Mouse (Mus musculus) frontal cortex, adult 2 months (tissue): ENCODE results near the gene Lilr4b. TPM values are rescaled to one million over a fixed set of nuclear protein-coding genes. Genes with fewer than 3 reads are reported as not detected.
A peak's percentile ranks its signal among the peaks of the same experiment; 100 is the strongest.
"Not testable (repeated sequence)": the region's sequence is repeated elsewhere in the genome, so short reads cannot be mapped to it uniquely, and the experiment has no call there.

Experiments
- DNase-seq, 2 experiments: peaks; one replicate each; pipeline ENCODE4 v3.0.0; 2022; ENCODE audit warnings: low spot score in 1 of 2; ENCODE audit errors: extremely low spot score in 1 of 2
- polyA plus RNA-seq: library from polyadenylated mRNA; depleted of rRNA; stranded (reverse); fragments of >200 nt; gene quantifications from 2 replicates; pipeline ENCODE4 v1.2.3, GENCODE M21; 2012; rRNA removed

Gene Lilr4b
- 0.06 and 0.08 TPM in 2 replicates for polyA plus RNA-seq

DNA sequence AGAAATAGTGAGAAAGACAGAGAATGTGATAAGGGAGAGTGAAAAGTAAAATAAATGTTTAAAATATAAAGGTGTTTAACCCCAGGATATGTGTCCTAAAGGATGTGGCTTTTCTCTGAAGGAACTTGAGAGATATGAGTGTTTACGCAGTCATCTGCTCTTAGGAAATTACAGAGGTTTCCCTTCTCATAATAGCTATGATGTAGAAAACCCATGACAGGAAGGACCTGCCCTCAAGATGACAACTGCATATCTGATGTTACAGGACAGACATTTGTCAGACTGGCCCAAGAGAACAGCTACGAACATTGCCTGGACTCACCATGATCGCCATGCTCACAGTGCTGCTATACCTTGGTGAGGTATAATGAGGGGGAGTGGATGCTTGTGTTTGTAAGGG, at the start of gene Lilr4b, which contains the start of gene Gm49339:
Gene Lilr4b, plus strand, starts transcription at position 236 of the 400 bp plus-strand sequence.
Gene Gm49339, plus strand, starts transcription at position 216 of the 400 bp plus-strand sequence.
- not testable (repeated sequence) for DNase-seq

- no peak for DNase-seq
Measured at GRCm38 (mm10) chr10:51432940-51433339, 47.5 kb upstream of the Lilr4b start.

GRCm38 (mm10) chr10:51435684-51436083, 44.7 kb upstream of the Lilr4b start:
- no peak for DNase-seq

- DNase-seq, result no peak
Measured at GRCm38 (mm10) chr10:51451610-51452009, 28.8 kb upstream of the Lilr4b start.

DNA sequence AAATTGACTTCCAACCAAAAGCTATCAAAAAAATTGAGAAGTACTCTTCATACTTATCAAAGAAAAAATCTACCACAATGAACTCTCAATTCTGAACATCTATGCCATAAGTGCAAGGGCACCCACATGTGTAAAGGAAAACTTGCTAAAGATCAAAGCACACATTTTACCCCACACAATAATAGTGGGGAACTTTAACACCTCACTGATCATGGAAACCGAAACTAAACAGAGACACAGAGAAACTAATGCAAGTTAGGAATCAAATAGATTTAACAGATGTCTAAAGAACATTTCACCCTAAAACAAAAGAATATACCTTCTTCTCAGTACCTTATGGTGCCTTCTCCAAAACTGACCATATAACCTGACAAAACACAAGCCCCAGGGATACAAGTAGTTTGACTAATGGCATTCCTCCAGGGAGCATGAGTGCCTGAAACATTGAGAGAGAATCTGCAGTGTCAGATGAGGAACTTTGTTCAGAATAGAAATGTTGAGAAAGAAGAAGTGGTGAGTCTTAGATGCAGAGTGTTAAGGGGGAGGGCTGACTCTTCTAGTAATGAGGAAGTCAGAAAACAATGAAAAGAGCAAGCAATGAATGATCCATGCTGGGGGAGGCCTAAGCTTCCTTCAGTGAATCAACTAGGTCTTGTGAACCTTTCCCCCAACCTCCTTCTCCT, 26.7 kb upstream of the Lilr4b start:
- peak in 1 of 2 experiments; percentile 4 for DNase-seq

- DNase-seq, result no peak
Measured at GRCm38 (mm10) chr10:51454365-51454764, 26.1 kb upstream of the Lilr4b start.

- no peak for DNase-seq
Measured at GRCm38 (mm10) chr10:51455762-51456161, 24.7 kb upstream of the Lilr4b start.

DNA sequence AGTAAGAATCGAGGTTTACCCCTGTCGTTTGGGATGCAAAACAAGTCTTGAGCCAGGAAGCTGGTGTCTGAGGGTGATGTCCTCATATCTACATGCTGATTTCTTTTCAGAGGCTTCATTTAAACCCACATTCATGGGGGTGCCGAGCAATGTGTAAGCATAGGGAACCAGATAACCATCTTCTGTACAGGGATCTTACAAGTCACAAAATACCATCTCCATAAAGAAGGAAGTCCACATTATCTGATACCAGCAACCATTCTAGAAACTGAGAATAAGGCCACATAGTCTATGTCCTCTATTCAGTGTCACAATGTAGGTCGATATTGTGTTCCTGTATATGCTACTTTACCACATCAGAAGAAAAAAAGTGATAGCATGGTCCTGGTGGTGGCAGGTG, 24.1 kb upstream of the Lilr4b start:
- no peak for DNase-seq

DNA sequence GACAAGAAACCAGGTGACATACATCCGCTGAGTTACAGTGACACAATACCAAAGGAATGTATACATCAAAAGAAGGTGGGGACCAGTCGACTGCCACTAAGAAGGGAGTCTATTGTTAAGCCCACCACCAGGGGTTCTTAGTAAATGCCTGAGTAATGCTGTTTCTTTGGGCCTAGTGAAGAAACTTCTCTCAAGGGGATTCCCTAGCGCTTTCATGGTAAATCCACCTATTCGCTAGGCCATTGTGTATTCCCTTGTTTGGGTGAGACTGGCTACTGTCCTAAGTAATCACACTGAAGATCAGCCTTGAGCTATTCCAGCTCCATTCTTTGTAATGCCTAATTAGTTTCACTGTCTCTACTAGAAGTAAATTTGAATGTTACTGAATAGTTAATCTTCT, 16.6 kb upstream of the Lilr4b start:
- DNase-seq, result not testable (repeated sequence)

- DNase-seq, result not testable (repeated sequence)
Measured at GRCm38 (mm10) chr10:51490691-51491090, 10.3 kb downstream of the Lilr4b start, which contains the start of gene Lilrb4a. TSS of gene Lilrb4a (plus strand) at chr10:51490956.

DNA sequence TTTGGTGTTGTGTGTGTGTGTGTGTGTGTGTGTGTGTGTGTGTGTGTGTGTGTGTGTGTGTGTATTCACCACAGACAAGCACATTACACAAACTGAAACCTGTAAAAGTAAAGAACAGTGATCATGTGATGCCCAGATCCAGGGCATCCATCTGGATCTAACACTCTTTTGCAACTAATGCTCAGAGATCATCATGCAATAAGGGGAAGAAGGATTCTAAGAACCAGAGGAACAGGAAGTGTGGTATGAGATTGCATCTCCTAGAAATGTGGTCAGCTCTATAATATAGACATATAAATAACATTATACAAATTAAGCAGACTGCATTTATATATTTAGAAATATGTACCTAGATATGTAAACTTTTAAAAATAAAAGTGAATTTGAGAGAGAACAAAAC, 39.6 kb downstream of the Lilr4b start:
- no peak for DNase-seq

DNA sequence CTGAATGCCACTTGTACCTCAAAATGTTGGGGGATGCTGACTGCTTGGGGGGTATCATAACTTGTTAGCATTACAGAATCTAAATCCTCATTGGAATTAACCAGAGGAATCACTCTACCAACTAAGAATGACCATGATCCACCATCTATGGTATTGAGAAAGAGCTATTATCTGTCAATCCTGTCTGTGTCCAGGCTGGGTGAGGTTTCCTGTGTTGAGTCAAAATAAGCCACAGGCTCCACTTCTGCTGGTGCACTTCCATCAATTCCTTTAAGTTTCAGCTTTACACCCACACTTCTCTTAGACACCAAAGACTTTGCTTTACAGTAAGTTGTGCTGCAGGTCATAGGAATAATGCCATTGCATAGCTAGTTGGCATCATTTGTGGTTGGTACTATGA, 41.0 kb downstream of the Lilr4b start:
- DNase-seq, result no peak

GRCm38 (mm10) chr10:51526090-51526489, 45.7 kb downstream of the Lilr4b start:
- no peak for DNase-seq

DNA sequence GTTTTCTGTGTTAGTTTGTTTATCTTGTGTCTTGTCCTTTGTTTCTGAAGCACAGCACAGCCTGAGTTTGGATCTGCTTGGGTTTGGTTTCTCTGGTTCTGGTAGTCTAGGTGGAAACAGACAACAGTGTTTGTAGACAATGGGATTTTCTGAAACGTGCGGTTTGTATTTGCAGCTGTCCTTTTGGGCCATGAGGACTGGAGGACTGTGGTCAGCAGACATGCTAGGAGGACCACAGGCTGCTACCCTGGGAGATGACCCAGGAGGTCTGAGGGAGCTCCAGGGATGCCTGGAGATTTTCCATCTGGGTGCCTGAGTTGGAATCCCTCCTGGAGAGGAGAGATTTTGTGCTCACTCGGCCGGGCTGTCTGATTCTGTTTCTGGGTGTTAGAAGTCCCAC, 46.2 kb downstream of the Lilr4b start:
- no peak for DNase-seq

GRCm38 (mm10) chr10:51528840-51529434, 48.5 kb downstream of the Lilr4b start:
- DNase-seq, result no peak

- DNase-seq, result no peak
Measured at GRCm38 (mm10) chr10:51529497-51529896, 49.1 kb downstream of the Lilr4b start.

DNA sequence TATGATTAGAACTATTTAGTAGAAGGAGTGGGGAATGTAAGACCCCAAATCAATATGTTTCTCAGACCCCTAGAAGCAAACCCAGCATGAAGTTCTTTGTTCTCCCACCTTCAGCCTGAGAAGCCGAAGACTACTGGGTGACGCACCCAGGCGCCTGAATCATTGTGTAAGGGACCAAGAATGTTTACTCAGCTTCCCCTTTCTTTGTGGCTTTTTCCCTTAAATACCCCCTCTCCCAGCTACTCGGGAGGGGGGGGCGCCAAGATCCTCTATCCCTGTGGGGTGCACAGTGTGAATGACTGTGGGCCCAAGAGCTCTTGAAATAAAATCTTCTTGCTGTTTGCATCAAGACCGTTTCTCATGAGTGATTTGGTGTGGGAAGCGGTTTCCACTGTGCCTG, 50.4 kb downstream of the Lilr4b start:
- DNase-seq, result no peak

Other genes starting within 250 kb of the Lilr4b start
- 0.24 and 0.27 TPM in 2 replicates for gene Gm49339, start within 50 bp of the Lilr4b start, polyA plus RNA-seq
- 0.65 and 0.98 TPM in 2 replicates for gene Lilrb4a, start 10.3 kb downstream of the Lilr4b start, polyA plus RNA-seq
- not detected in 2 replicates for gene Fam162b, start 109.9 kb downstream of the Lilr4b start, polyA plus RNA-seq
- gene Gprc6a, start 150.8 kb downstream of the Lilr4b start, polyA plus RNA-seq, result not detected in 2 replicates
- not detected in 2 replicates for gene Rfx6, start 197.1 kb downstream of the Lilr4b start, polyA plus RNA-seq